Mouse (Mus musculus): ENCODE data around the gene Kdsr.
A peak's percentile ranks its signal among the peaks of the same experiment; 100 is the strongest.

Gene Kdsr

GRCm38 (mm10) chr1:106759572-106760435 is at the start of gene Kdsr:
Kdsr (minus strand) TSS chr1:106759727.
- DNase-seq: peak; percentile 98

- DNase-seq: no peak
These were observed 40.4 kb upstream of the Kdsr start for GRCm38 (mm10) chr1:106799931-106800330.

DNA sequence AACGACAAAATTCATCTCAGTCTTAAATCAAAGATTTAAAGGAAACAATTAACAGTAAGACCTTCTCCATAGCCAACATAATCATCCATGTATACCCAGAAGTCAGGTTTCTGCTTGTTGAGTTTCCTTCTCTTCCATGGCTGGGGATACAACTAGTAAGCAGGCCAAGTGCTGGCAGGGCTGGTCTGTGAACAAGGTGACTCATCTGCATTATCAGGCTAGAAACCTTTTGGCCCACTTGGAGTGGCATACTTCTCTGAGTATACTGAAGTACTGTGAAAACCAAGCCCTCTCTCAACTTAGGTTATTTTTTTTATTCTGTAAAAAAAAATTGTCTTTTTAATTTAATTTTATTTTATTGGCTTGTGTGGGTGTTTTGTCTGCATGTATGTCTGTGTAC is 39.9 kb upstream of the Kdsr start:
- no peak for DNase-seq

DNA sequence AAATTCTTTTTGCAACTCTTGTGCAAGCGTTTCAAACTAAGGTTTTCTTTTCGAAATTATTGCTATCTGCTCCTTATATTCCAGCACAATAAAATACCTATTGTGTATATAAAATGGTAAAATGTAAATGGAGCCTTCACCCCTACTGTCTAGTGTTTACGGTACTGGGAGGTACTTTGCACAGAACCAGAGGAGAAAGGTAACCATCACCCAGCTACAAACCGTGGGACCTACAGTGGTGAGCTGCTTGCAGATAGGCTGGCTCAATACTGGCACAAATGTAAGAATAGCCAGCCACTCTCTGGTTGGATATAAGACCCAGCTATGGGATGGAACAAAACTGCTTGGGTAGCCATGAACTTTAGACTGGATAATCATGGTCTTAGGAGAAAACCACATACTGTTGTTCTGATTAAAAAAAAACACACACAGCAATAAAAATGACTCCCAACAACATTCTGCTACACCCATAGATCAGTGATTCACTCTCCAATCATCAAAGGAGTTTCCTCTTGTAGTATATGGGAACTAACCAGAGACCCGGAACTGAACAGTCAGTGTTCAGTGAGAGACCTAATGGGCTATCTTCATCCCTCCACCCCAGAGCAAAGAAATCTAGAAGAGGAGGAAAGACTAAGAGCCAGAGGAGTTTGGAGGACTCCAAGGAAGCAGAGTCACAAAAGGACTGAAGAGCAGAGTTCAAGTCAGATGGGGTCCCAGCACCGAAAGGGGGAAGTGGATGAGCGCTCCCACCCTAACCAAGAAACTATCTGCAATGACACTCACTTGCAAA is 37.7 kb upstream of the Kdsr start:
- DNase-seq: no peak

- peak; percentile 95 for DNase-seq
These were observed 37.0 kb upstream of the Kdsr start, which contains the start of gene Vps4b for GRCm38 (mm10) chr1:106796542-106796924. Vps4b (minus strand) TSS chr1:106796728.

DNA sequence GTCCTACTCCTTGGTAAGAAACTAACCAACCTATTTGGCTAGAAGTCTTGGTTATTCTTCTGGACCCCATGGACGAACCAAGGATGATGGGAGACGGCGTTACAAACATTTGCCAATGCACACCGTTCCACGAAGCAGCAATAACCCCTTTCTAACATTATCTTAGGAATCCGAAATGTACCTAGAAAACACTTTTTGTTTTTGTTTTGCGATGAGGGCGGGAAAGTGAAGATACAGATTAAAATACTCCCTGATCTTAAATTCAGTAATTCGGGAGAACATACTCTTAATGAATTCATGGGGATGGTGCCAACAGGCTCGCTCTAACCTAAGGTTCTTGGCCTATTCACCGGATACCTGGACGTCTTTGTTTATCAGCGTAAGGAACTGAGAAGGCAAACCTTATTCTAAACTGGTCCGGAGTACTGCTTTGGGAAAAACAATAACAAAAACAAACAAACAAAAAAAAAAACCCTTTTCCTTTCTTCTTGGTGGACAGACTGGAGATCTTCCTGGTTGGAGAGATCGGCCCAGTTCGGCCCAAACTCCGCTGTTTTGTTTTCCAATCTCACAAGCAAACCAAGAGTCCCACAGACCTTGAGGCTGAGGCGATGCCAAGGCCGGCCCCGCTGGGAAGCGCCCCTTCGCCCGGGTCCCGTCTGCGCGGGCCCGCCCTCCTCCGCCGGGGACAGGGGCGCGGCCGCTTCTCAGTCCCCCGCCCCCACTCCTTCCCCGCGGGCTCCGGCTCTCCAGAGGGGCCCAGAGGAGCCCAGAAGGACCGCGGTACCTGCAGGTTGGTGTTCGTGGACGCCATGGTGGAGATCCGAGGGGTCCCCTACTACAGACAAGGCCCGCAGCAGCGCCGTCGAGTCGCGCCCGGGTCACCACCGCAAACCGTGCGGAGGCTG is 36.4 kb upstream of the Kdsr start:
- DNase-seq: peak; percentile 7

GRCm38 (mm10) chr1:106774896-106775295 is 15.4 kb upstream of the Kdsr start:
- no peak for DNase-seq

- no peak for DNase-seq
These were observed 14.6 kb upstream of the Kdsr start for GRCm38 (mm10) chr1:106774092-106774491.

DNA sequence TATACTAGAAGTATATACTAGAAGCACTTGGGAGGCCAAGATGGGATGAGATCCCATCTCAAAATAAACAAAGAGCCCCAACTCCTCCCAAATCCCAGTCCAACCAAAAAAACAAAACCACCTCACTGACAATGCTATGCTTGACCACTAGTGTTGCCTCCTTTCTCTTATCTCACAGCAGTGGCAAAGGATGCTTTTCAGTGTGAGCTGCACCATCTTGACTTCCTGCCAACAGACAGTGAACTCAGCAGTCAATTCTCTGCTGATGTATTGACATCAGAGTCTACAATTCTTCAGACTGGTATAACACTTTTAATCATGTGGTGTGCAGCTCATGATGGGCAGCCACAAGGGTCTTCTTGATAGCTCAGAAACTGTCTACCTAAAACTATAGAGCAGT is 9.2 kb upstream of the Kdsr start:
- DNase-seq: no peak

- no peak for DNase-seq
These were observed 6.2 kb upstream of the Kdsr start for GRCm38 (mm10) chr1:106765771-106766170.

DNA sequence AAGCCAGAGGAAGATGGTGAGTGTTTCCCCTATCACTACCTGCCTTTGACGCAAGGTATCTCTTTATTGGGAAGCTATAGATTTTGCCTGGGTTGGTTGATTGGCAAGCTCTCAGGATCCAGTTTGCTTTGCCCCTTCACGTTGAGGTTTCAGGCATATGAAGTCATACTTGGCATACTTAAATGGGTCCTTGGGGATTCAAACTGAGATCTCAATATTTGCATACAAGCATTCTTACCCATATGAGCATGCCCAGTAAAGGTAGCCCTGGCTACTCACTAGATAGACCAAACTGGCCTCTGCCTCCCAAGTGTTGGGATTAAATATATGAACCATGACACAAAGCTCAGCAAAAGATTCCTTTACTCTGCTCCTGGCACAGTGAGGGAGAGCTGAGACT is 5.3 kb upstream of the Kdsr start:
- DNase-seq: no peak

DNA sequence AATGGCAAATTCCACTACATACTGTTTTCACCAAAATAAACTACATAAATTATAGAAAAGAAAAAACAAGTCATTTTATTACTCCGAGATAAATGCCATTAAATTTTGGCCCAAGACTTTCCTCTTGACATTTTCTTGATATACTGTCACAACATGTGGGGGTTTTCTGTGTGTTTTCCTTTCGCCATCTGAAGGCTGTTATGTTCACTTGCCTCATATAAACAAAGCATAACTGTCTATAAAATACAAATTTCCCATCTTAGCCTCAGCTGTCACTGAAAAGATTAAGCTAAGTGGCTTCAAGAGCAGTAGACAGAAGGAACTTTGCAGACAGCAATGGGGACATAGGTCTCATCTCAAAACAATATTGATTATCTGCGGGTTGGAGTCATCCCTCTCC is 4.8 kb upstream of the Kdsr start:
- no peak for DNase-seq

GRCm38 (mm10) chr1:106760750-106761149 is 1.2 kb upstream of the Kdsr start:
- DNase-seq: no peak

- DNase-seq: peak; percentile 25
These were observed 574 bp downstream of the Kdsr start for GRCm38 (mm10) chr1:106758734-106759571.

DNA sequence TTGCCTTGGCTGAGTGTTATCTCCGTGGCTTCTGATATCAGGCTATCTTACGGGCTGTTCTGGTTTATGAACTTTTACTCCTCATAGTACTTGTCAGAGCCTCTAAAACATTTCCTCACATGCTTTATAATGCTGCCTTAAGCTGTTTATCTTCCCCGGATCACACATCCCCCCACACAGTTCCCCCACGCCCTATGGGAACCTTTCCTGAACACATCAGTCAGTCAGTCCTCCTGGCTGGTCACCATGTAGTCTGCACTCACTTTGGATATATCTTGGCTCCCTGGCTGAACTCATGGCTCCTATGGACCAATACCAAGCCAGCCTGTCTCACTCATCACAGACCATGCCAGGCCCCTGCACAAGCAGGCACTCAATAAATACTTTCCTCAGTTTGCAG is 2.9 kb downstream of the Kdsr start:
- no peak for DNase-seq

GRCm38 (mm10) chr1:106752013-106752412 is 7.5 kb downstream of the Kdsr start:
- no peak for DNase-seq

DNA sequence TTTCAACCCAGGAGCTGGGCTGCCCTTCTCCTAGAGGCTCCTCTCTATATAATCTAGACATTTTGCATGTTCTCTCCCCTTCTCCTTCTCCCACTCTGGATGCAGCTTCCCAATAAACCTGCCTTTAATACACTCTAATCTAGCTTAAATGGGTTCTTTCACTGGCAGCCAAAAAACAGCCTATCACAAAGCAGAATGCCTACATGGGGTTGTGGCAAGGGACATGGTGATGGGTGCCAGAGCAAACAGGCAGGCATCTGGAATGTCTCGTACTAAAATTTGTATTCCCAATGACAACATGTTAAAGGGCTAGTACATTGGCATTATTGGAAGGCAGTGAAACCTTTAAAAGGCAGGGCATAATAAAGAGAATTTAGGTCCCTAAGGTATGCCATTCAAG is 8.9 kb downstream of the Kdsr start:
- no peak for DNase-seq

GRCm38 (mm10) chr1:106748555-106749315 is 10.8 kb downstream of the Kdsr start:
- DNase-seq: no peak

DNA sequence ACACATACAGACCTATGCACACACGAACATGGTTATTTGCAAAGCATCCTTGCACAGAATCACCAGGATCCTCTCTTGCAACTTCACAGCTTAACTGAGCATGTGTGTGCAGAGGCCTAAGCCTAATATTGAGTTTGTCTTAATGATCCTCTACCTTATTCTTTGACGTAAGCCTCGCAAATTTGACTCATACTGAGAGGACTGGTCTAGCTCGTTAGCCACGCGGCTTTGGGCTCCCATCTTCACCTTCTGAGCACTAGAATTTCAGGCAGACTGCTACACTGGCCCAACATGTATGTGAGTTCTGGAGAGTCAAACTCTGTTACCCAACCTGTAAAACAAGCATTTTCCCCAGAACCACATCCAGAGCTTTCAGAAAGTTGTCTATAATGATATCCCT is 16.5 kb downstream of the Kdsr start:
- DNase-seq: no peak

DNA sequence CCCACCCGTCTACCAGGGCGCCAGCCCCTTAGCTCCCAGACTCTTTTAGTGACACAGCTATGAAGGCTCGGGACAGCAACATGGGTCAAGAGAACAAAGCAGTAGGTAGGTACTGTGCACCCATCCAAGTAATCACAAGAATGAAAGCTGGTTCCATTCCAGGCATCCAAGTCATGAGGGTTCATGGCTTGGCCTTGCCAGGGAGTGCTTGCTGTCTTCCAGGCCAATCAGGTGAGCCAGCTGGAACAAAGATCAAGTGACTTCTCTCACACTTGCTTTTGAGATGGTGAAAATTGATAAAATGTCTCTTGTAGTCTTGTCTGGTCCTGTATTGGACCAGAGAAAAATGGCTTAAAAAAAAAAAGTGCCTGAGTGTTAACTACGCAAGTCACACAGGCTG is 18.8 kb downstream of the Kdsr start:
- DNase-seq: no peak

- DNase-seq: no peak
These were observed 19.7 kb downstream of the Kdsr start for GRCm38 (mm10) chr1:106739810-106740209.
